Mouse (Mus musculus) G1E (cell line): ENCODE measurements around the gene Mpig6b.

Experiments used
- CTCF ChIP-seq: IDR thresholded peaks from 2 replicates; pipeline ENCODE4 v1.5.1; 2012; ENCODE audit warnings: low read depth, low read length, inconsistent platforms, mixed read lengths
- GATA1 ChIP-seq: IDR thresholded peaks from 2 replicates; pipeline ENCODE4 v1.6.1; 2012; ENCODE audit warnings: borderline replicate concordance, low read length, inconsistent platforms, mixed read lengths
- GATA2 ChIP-seq: IDR thresholded peaks from 2 replicates; pipeline ENCODE4 v1.6.1; 2012; ENCODE audit warnings: low read depth, low read length, inconsistent platforms, borderline replicate concordance
- POLR2AphosphoS5 ChIP-seq: IDR thresholded peaks from 2 replicates; pipeline ENCODE4 v1.6.1; 2012; ENCODE audit warnings: low read depth, low read length, inconsistent platforms; ENCODE audit not compliant: insufficient replicate concordance

DNA sequence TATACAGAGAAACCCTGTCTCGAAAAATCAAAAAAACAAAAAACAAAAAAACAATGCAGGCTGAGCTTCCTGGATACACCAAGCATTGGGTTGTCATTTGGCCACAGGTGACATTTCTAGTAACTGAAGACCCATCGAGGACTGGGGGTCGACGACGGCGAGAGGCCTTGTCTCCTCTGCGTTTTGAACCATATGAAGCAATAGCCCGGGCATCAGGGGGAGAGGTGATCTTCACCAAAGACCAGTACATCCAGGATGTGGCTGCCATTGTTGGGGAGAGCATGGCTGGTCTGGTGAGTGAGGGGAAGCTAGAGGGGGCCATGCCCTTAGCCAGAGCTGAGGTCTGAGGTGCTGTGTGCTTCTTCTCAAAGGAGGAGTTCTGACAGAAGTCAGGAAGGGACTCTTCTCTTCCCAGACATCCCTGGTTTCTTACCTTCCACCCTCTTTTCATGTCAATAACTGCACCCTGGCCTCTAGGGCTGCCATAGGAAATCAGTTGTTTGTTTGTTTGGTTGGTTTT lies 43.4 kb downstream of the Mpig6b start:
- no peak for TF ChIP-seq CTCF
- TF ChIP-seq POLR2AphosphoS5: no peak
- TF ChIP-seq GATA1: no peak
- TF ChIP-seq GATA2: no peak
